Mouse (Mus musculus) midbrain, embryonic 15.5 days (tissue): ENCODE measurements around the gene Krtap4-6. TPM values are rescaled to one million over a fixed set of nuclear protein-coding genes. Genes with fewer than 3 reads are reported as not detected.
"Not testable (repeated sequence)": the region's sequence is repeated elsewhere in the genome, so short reads cannot be mapped to it uniquely, and the experiment has no call there.

ENCODE experiments used
- ATAC-seq: fragments of 200-750 bp; cut with Nextera tagmentation; replicated peaks from 2 replicates; pipeline ENCODE4 v1.8.0; 2017; ENCODE audit warnings: moderate TSS enrichment
- H3K27ac ChIP-seq: fragments of 300-500 bp; sonication (generic); 2 replicates; pipeline ENCODE4 v1.5.1; 2015; ENCODE audit warnings: mild to moderate bottlenecking, inconsistent platforms
- H3K27me3 ChIP-seq: fragments of 300-500 bp; sonication (generic); replicated peaks from 2 replicates; pipeline ENCODE4 v1.6.1; 2015; ENCODE audit warnings: inconsistent platforms
- H3K36me3 ChIP-seq: fragments of 300-500 bp; sonication (generic); replicated peaks from 2 replicates; pipeline ENCODE4 v1.6.1; 2015; ENCODE audit warnings: inconsistent platforms
- H3K4me1 ChIP-seq: fragments of 300-500 bp; sonication (generic); 2 replicates; pipeline ENCODE4 v1.6.1; 2015; ENCODE audit warnings: inconsistent platforms
- H3K4me2 ChIP-seq: fragments of 300-500 bp; sonication (generic); 2 replicates; pipeline ENCODE4 v1.6.1; 2015; ENCODE audit warnings: inconsistent platforms, mild to moderate bottlenecking, moderate library complexity
- H3K4me3 ChIP-seq: fragments of 300-500 bp; sonication (generic); 2 replicates; pipeline ENCODE4 v1.5.1; 2015; ENCODE audit warnings: mild to moderate bottlenecking, inconsistent platforms
- H3K9ac ChIP-seq: fragments of 300-500 bp; sonication (generic); 2 replicates; pipeline ENCODE4 v1.6.1; 2015; ENCODE audit warnings: mild to moderate bottlenecking, inconsistent platforms
- H3K9me3 ChIP-seq: fragments of 300-500 bp; sonication (generic); 2 replicates; pipeline ENCODE4 v1.6.1; 2016; ENCODE audit warnings: inconsistent platforms
- WGBS: fragments of 180-500 bp; shearing (Covaris S2); methylation state at CpG from one replicate; pipeline ENCODE4 v1.1.7; 2015; ENCODE audit warnings: mixed read lengths; 5-methylcytosine and 5-hydroxymethylcytosine counted together
- polyA plus RNA-seq: library from polyadenylated mRNA; unstranded; fragments of >200 nt; fragmentation: Nextera tagmentation; extraction: Ambion mirVana; gene quantifications from 2 replicates; pipeline ENCODE4 v1.2.1, GENCODE M21; 2015

Gene Krtap4-6
- not detected in 2 replicates for polyA plus RNA-seq

- H3K9me3 ChIP-seq: no peaks in the 10 kb centered on the region
- no peak within 1 kb of the TSS for H3K27ac ChIP-seq
- no peak within 1 kb of the TSS for H3K4me3 ChIP-seq
- H3K4me1 ChIP-seq: no peaks in the 10 kb centered on the region
- H3K27me3 ChIP-seq: no peaks in the 10 kb centered on the region
- no peak for ATAC-seq
- H3K36me3 ChIP-seq: no peaks in the 10 kb centered on the region
- H3K4me2 ChIP-seq: no peak within 1 kb of the TSS
- H3K9ac ChIP-seq: no peak within 1 kb of the TSS
Measured at GRCm38 (mm10) chr11:99665860-99666259, at the start of gene Krtap4-6. Krtap4-6 (minus strand) TSS chr11:99665960.

DNA sequence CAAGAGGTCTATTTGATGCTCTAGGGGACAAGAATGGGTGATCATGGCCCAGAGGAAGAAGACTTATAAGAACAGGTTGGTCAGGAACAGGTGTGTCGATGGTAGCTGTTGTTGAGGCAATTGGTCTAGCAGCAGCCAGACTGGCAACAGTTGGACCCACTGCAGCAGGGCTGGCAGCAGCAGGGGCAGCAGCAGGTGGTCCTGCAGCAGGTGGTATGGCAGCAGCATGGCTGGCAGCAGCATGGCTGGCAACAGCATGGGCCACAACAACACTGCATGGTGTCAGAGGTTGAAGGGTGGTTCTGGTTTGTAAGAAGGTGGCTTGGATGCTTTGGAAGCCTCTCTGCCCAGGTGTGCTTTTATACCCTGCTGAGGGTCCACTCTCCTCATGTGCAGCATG lies 24.7 kb upstream of the Krtap4-6 start, which contains the start of gene Gm14190:
TSS of gene Gm14190 (minus strand) at position 278 of the 400 bp plus-strand sequence.
- Histone ChIP-seq H3K9me3 (no peaks in the 10 kb centered on the region), H3K36me3 (no peaks in the 10 kb centered on the region), H3K9ac (no peak within 1 kb of the TSS), H3K4me1 (no peaks in the 10 kb centered on the region), H3K27me3 (no peaks in the 10 kb centered on the region), H3K27ac (no peak within 1 kb of the TSS), H3K4me2 (no peak within 1 kb of the TSS), H3K4me3 (no peak within 1 kb of the TSS)
- WGBS: 76% methylated on average over 1 of the region's 1 CpGs
- no peak for ATAC-seq

DNA sequence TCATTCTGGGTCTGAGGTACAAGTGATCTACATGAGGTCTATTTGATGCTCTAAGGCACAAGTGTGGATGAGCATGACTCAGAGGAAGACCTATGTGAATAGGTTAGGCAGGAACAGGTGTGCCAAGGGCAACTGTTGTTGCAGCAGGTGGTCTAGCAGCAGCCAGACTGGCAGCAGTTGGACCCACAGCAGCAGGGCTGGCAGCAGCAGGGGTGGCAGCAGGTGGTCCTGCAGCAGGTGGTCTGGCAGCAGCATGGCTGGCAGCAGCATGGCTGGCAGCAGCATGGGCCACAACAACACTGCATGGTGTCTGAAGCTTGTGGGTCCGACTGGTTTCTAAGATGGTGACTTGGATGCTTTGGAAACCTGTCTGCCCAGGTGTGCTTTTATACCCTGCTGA lies 19.5 kb upstream of the Krtap4-6 start:
- H3K36me3 ChIP-seq, ATAC-seq, H3K27me3 ChIP-seq, H3K4me2 ChIP-seq, H3K4me1 ChIP-seq, H3K27ac ChIP-seq, H3K4me3 ChIP-seq, H3K9ac ChIP-seq, H3K9me3 ChIP-seq: not testable (repeated sequence)
- 69% methylated on average over 1 of the region's 1 CpGs for WGBS

GRCm38 (mm10) chr11:99683481-99683880 lies 17.7 kb upstream of the Krtap4-6 start:
- WGBS: 95% methylated on average over 2 of the region's 2 CpGs
- H3K27me3 ChIP-seq: no peaks in the 10 kb centered on the region
- no peaks in the 10 kb centered on the region for H3K36me3 ChIP-seq
- no peak overlapping the region for H3K27ac ChIP-seq
- H3K4me2 ChIP-seq: no peak overlapping the region
- no peaks in the 10 kb centered on the region for H3K9me3 ChIP-seq
- no peaks in the 10 kb centered on the region for H3K4me1 ChIP-seq
- H3K9ac ChIP-seq: no peak overlapping the region
- ATAC-seq: no peak
- H3K4me3 ChIP-seq: no peak overlapping the region

DNA sequence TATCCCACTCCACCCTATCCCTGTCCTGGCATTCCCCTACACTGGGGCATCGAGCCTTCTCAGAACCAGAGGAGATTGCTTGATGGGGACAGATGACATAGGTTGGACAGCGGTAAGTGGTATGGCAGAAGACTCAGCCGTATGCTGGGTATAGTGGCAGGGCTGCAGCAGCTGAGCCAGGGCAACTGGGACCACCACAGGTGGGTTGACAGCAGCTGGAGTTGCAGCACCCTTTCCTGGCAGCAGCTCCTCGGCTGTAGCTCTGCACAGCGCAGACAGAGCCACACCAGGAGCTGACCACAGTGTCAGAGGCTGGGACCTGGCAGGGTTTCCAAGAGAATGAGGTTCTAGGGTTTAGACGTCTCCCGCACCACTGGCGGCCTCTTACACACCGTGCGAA lies 3.0 kb downstream of the Krtap4-6 start:
- ATAC-seq: no peak

DNA sequence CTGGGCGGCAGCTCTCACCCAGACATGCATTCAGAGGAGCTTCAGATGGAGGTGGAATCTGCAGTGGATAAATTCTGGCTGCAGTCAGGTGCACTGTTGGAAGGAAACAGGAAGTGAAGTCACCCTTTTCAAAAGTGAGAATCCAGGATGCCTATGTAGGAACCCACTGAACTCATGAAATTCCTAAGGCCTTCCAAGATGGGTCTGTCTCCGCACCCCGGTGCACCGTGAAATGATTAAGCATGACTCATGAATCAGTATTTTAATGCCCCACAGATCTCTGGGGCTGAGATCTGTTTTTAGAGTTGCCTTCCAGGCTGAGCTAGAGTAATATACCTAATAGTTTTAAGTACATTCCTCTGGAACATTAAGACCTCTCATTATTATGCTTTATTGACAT lies 6.5 kb downstream of the Krtap4-6 start:
- Histone ChIP-seq H3K4me3 (no peak overlapping the region), H3K36me3 (no peaks in the 10 kb centered on the region), H3K4me2 (no peak overlapping the region), H3K4me1 (no peaks in the 10 kb centered on the region), H3K27me3 (no peaks in the 10 kb centered on the region), H3K27ac (no peak overlapping the region), H3K9me3 (no peaks in the 10 kb centered on the region), H3K9ac (no peak overlapping the region)
- ATAC-seq: no peak
- WGBS: 89% methylated on average over 4 of the region's 4 CpGs

More for the DNA sequence above, 3.0 kb downstream of the Krtap4-6 start:
- H3K27ac ChIP-seq: no peak overlapping the region
- H3K4me2 ChIP-seq: no peak overlapping the region
- WGBS: 88% methylated on average over 10 of the region's 10 CpGs
- H3K27me3 ChIP-seq: no peaks in the 10 kb centered on the region
- H3K4me3 ChIP-seq: no peak overlapping the region
- H3K9ac ChIP-seq: no peak overlapping the region
- no peaks in the 10 kb centered on the region for H3K9me3 ChIP-seq
- no peaks in the 10 kb centered on the region for H3K36me3 ChIP-seq
- no peaks in the 10 kb centered on the region for H3K4me1 ChIP-seq

GRCm38 (mm10) chr11:99658467-99659010 lies 7.2 kb downstream of the Krtap4-6 start, which contains the start of gene Gm11563:
Gm11563 (minus strand) TSS chr11:99658960.
- H3K4me1 ChIP-seq, ATAC-seq, H3K9ac ChIP-seq, H3K27ac ChIP-seq, H3K9me3 ChIP-seq, H3K4me2 ChIP-seq, H3K36me3 ChIP-seq, H3K4me3 ChIP-seq, H3K27me3 ChIP-seq: not testable (repeated sequence)
- WGBS: 68% methylated on average over 10 of the region's 10 CpGs

- Histone ChIP-seq H3K4me1 (no peaks in the 10 kb centered on the region), H3K27me3 (no peaks in the 10 kb centered on the region), H3K4me2 (no peak overlapping the region), H3K27ac (no peak overlapping the region), H3K36me3 (no peaks in the 10 kb centered on the region), H3K9ac (no peak overlapping the region), H3K9me3 (no peaks in the 10 kb centered on the region), H3K4me3 (no peak overlapping the region)
- 55% methylated on average over 5 of the region's 5 CpGs for WGBS
- no peak for ATAC-seq
Measured at GRCm38 (mm10) chr11:99657051-99657450, 8.7 kb downstream of the Krtap4-6 start.

GRCm38 (mm10) chr11:99650136-99650535 lies 15.6 kb downstream of the Krtap4-6 start, which contains the start of gene Gm11555:
Gm11555 (minus strand) TSS chr11:99650236.
- Histone ChIP-seq H3K4me3 (no peak within 1 kb of the TSS), H3K4me2 (no peak within 1 kb of the TSS), H3K36me3 (no peaks in the 10 kb centered on the region), H3K27ac (no peak within 1 kb of the TSS), H3K9ac (no peak within 1 kb of the TSS), H3K9me3 (no peaks in the 10 kb centered on the region), H3K4me1 (no peaks in the 10 kb centered on the region), H3K27me3 (no peaks in the 10 kb centered on the region)
- no peak for ATAC-seq
- WGBS: 81% methylated on average over 2 of the region's 2 CpGs

- WGBS: 91% methylated on average over 15 of the region's 15 CpGs
Measured at GRCm38 (mm10) chr11:99646444-99646843, 19.3 kb downstream of the Krtap4-6 start.

DNA sequence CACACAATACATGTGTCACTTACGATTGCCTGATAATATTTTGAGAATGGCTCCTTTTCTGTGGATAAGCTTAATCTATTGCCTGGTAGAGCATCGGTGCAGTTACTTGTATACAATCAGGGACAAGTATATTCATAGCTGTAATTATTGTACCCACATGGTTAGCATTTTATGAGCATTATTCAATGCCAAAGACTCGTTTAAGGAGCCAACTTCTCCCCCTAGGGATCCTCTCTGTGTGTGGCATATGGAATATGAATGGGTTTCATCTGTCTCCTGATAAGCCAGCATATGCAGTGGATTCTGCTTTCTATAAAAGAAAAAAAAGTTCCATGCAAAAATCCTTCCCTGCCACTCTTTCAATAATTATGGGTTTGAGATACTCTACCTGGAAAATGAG lies 21.4 kb downstream of the Krtap4-6 start:
- H3K4me3 ChIP-seq: no peak overlapping the region
- H3K27ac ChIP-seq: no peak overlapping the region
- no peak overlapping the region for H3K4me2 ChIP-seq
- no peaks in the 10 kb centered on the region for H3K27me3 ChIP-seq
- ATAC-seq: no peak
- H3K9me3 ChIP-seq: no peaks in the 10 kb centered on the region
- H3K36me3 ChIP-seq: no peaks in the 10 kb centered on the region
- no peak overlapping the region for H3K9ac ChIP-seq
- WGBS: 70% methylated on average over 3 of the region's 3 CpGs
- no peaks in the 10 kb centered on the region for H3K4me1 ChIP-seq

More at GRCm38 (mm10) chr11:99646444-99646843, 19.3 kb downstream of the Krtap4-6 start:
- H3K27ac ChIP-seq: no peak overlapping the region
- ATAC-seq: no peak
- no peak overlapping the region for H3K4me2 ChIP-seq
- H3K9me3 ChIP-seq: no peaks in the 10 kb centered on the region
- no peak overlapping the region for H3K9ac ChIP-seq
- H3K4me1 ChIP-seq: no peaks in the 10 kb centered on the region
- H3K4me3 ChIP-seq: no peak overlapping the region
- H3K36me3 ChIP-seq: no peaks in the 10 kb centered on the region
- no peaks in the 10 kb centered on the region for H3K27me3 ChIP-seq

DNA sequence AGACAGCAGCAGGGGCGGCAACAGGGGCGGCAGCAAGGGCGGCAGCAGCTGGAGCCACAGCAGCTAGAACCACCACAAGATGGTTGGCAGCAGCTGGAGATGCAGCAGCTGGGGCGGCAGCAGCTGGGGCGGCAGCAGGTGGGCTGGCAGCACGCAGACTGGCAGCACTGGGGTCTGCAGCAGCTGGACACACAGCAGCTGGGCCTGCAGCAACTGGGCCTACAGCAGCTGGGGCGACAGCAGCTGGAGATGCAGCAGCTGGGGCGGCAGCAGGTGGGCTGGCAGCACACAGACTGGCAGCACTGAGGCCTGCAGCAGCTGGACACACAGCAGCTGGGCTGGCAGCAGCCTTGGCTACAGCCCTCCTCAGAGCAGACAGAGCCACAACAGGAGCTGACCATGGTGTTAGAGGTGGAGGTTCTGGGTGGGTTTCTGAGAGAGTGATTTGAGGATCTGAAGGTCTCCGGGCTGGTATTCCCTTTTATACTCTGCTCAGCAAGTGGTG lies 22.1 kb downstream of the Krtap4-6 start, which contains the start of gene Krtap4-7:
TSS of gene Krtap4-7 (minus strand) at position 455 of the 505 bp plus-strand sequence.
- not testable (repeated sequence) for H3K36me3 ChIP-seq, H3K4me2 ChIP-seq, H3K27ac ChIP-seq, H3K4me3 ChIP-seq, H3K9ac ChIP-seq, H3K27me3 ChIP-seq, H3K4me1 ChIP-seq, ATAC-seq, H3K9me3 ChIP-seq
- 89% methylated on average over 9 of the region's 9 CpGs for WGBS

GRCm38 (mm10) chr11:99640926-99641325 lies 24.8 kb downstream of the Krtap4-6 start:
- ATAC-seq: no peak
- Histone ChIP-seq H3K4me3 (no peak overlapping the region), H3K36me3 (no peaks in the 10 kb centered on the region), H3K4me1 (no peaks in the 10 kb centered on the region), H3K4me2 (no peak overlapping the region), H3K9me3 (no peaks in the 10 kb centered on the region), H3K27ac (no peak overlapping the region), H3K9ac (no peak overlapping the region), H3K27me3 (no peaks in the 10 kb centered on the region)
- 55% methylated on average over 1 of the region's 1 CpGs for whole genome bisulfite sequencing
